Mouse (Mus musculus): ENCODE measurements at regions not wholly inside any gene's neighbourhood (a gene's known extent, or its start where the extent isn't known, plus 50 kb on each side); places are given as distances from the start of the nearest gene placed in this dataset.
A peak's percentile ranks its signal among the peaks of the same experiment; 100 is the strongest.

- 72% methylated on average over 7 of the region's 7 CpGs for WGBS
- no peak overlapping the region; the same call in 1 of the 2 replicates for H3K27ac ChIP-seq (ENCODE audit: low read depth)
- TF ChIP-seq CTCF (IDR thresholded peaks at IDR 0.05; ENCODE audit: low read depth): no peak
- no peak overlapping the region for H3K4me2 ChIP-seq
- H3K36me3 ChIP-seq (ENCODE audit: insufficient read depth): no peaks in the 10 kb centered on the region
- ATAC-seq (ENCODE audit: insufficient read depth) (no peak), DNase-seq (no peak)
- no peaks in the 10 kb centered on the region for H3K27me3 ChIP-seq (ENCODE audit: insufficient read depth, low read length)
- H3K9me3 ChIP-seq (ENCODE audit: low read depth, low read length): no peaks in the 10 kb centered on the region
- H3K9ac ChIP-seq: no peak overlapping the region
- H3K4me1 ChIP-seq (ENCODE audit: insufficient read depth): no peaks in the 10 kb centered on the region
- H3K4me3 ChIP-seq (ENCODE audit: low read depth, low read length): no peak overlapping the region
Observed at GRCm38 (mm10) chr1:73787224-73787623, 337.0 kb downstream of the Tns1 start.

- Histone ChIP-seq H3K4me1 (ENCODE audit: insufficient read depth) (no peaks in the 10 kb centered on the region), H3K4me2 (no peak overlapping the region), H3K9me3 (ENCODE audit: low read depth, low read length) (no peaks in the 10 kb centered on the region), H3K36me3 (ENCODE audit: insufficient read depth) (no peaks in the 10 kb centered on the region), H3K4me3 (ENCODE audit: low read depth, low read length) (no peak overlapping the region), H3K27ac (ENCODE audit: low read depth) (no peak overlapping the region), H3K9ac (no peak overlapping the region), H3K27me3 (ENCODE audit: insufficient read depth, low read length) (no peaks in the 10 kb centered on the region)
- DNase-seq (no peak), ATAC-seq (ENCODE audit: insufficient read depth) (no peak)
- WGBS: 81% methylated on average over 2 of the region's 2 CpGs
- TF ChIP-seq CTCF (IDR thresholded peaks at IDR 0.05; ENCODE audit: low read depth): no peak
Observed at GRCm38 (mm10) chr1:73783303-73783702, 340.9 kb downstream of the Tns1 start.

GRCm38 (mm10) chr1:73782871-73783270 lies 341.4 kb downstream of the Tns1 start:
- Histone ChIP-seq H3K4me1 (ENCODE audit: insufficient read depth) (no peaks in the 10 kb centered on the region), H3K36me3 (ENCODE audit: insufficient read depth) (no peaks in the 10 kb centered on the region), H3K27me3 (ENCODE audit: insufficient read depth, low read length) (no peaks in the 10 kb centered on the region), H3K27ac (ENCODE audit: low read depth) (no peak overlapping the region), H3K9me3 (ENCODE audit: low read depth, low read length) (no peaks in the 10 kb centered on the region), H3K9ac (no peak overlapping the region), H3K4me2 (no peak overlapping the region), H3K4me3 (ENCODE audit: low read depth, low read length) (no peak overlapping the region)
- DNase-seq (no peak), ATAC-seq (ENCODE audit: insufficient read depth) (no peak)
- TF ChIP-seq CTCF (IDR thresholded peaks at IDR 0.05; ENCODE audit: low read depth): no peak
- WGBS: 76% methylated on average over 2 of the region's 2 CpGs

GRCm38 (mm10) chr1:73771773-73772172 lies 352.5 kb downstream of the Tns1 start:
- 23% methylated on average over 5 of the region's 5 CpGs for WGBS
- Histone ChIP-seq H3K27ac (ENCODE audit: low read depth) (0 out of 2 replicates have a peak overlapping the region, but pooled peaks have one; percentile 24), H3K4me3 (ENCODE audit: low read depth, low read length) (no peak overlapping the region), H3K36me3 (ENCODE audit: insufficient read depth) (no peaks in the 10 kb centered on the region), H3K4me1 (ENCODE audit: insufficient read depth) (no peaks in the 10 kb centered on the region), H3K27me3 (ENCODE audit: insufficient read depth, low read length) (no peaks in the 10 kb centered on the region), H3K4me2 (no peak overlapping the region), H3K9ac (no peak overlapping the region), H3K9me3 (ENCODE audit: low read depth, low read length) (no peaks in the 10 kb centered on the region)
- TF ChIP-seq CTCF (IDR thresholded peaks at IDR 0.05; ENCODE audit: low read depth): no peak
- ATAC-seq (ENCODE audit: insufficient read depth) (no peak), DNase-seq (peak; percentile 46)

- no peak overlapping the region for H3K4me2 ChIP-seq
- H3K9ac ChIP-seq: no peak overlapping the region
- H3K27ac ChIP-seq (ENCODE audit: low read depth): no peak overlapping the region
- H3K27me3 ChIP-seq (ENCODE audit: insufficient read depth, low read length): no peaks in the 10 kb centered on the region
- H3K4me1 ChIP-seq (ENCODE audit: insufficient read depth): no peaks in the 10 kb centered on the region
- no peaks in the 10 kb centered on the region for H3K36me3 ChIP-seq (ENCODE audit: insufficient read depth)
- DNase-seq: no peak
- WGBS: 71% methylated on average over 5 of the region's 5 CpGs
- no peak for ATAC-seq (ENCODE audit: insufficient read depth)
- H3K9me3 ChIP-seq (ENCODE audit: low read depth, low read length): no peaks in the 10 kb centered on the region
- H3K4me3 ChIP-seq (ENCODE audit: low read depth, low read length): no peak overlapping the region
- TF ChIP-seq CTCF (IDR thresholded peaks at IDR 0.05; ENCODE audit: low read depth): no peak
Observed at GRCm38 (mm10) chr1:73770631-73771030, 353.6 kb downstream of the Tns1 start.

GRCm38 (mm10) chr1:73764611-73765333 lies 359.5 kb downstream of the Tns1 start:
- Histone ChIP-seq H3K9ac (no peak overlapping the region), H3K9me3 (ENCODE audit: low read depth, low read length) (no peaks in the 10 kb centered on the region), H3K4me1 (ENCODE audit: insufficient read depth) (no peaks in the 10 kb centered on the region), H3K4me2 (no peak overlapping the region), H3K27me3 (ENCODE audit: insufficient read depth, low read length) (no peaks in the 10 kb centered on the region), H3K4me3 (ENCODE audit: low read depth, low read length) (no peak overlapping the region), H3K36me3 (ENCODE audit: insufficient read depth) (no peaks in the 10 kb centered on the region), H3K27ac (ENCODE audit: low read depth) (no peak overlapping the region)
- DNase-seq (no peak), ATAC-seq (ENCODE audit: insufficient read depth) (no peak)
- WGBS: 51% methylated on average over 5 of the region's 5 CpGs
- no peak for TF ChIP-seq CTCF (IDR thresholded peaks at IDR 0.05; ENCODE audit: low read depth)

- no peaks in the 10 kb centered on the region for H3K4me1 ChIP-seq (ENCODE audit: insufficient read depth)
- no peak for DNase-seq
- H3K36me3 ChIP-seq (ENCODE audit: insufficient read depth): no peaks in the 10 kb centered on the region
- ATAC-seq (ENCODE audit: insufficient read depth): no peak; the same call in 1 of the 2 replicates
- H3K27me3 ChIP-seq (ENCODE audit: insufficient read depth, low read length): no peaks in the 10 kb centered on the region
- H3K27ac ChIP-seq (ENCODE audit: low read depth): no peak overlapping the region
- no peak for TF ChIP-seq CTCF (IDR thresholded peaks at IDR 0.05; ENCODE audit: low read depth)
- H3K4me2 ChIP-seq: no peak overlapping the region
- no peak overlapping the region for H3K4me3 ChIP-seq (ENCODE audit: low read depth, low read length)
- H3K9me3 ChIP-seq (ENCODE audit: low read depth, low read length): no peaks in the 10 kb centered on the region
- no peak overlapping the region for H3K9ac ChIP-seq
- WGBS: 43% methylated on average over 11 of the region's 11 CpGs
Observed at GRCm38 (mm10) chr1:73758110-73759061, 365.9 kb downstream of the Tns1 start.

Measured in lung, embryonic 14.5 days (tissue).